Mouse (Mus musculus): ENCODE data around the gene Gm6367.
"Not testable (repeated sequence)": the region's sequence is repeated elsewhere in the genome, so short reads cannot be mapped to it uniquely, and the experiment has no call there.

Gm6367 gene

DNA sequence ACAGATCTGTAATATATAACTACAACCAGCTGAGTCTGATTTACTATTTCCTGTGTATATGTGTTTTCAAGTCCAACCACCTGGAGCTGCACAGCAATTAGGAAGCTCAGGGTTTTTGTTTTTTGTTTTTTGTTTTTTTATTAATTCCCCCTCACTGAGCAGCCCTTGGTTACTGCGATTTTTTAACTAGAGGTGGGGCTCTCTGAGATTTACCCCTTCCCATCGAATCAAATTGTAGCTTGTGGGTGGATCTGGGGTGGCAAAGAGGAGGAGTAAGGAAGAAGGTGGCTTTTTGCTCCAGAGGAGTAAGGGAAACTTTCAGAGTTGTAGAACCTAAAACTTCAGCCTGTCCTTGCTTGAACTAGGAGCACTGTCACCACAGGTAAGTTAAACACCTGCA lies at the start of gene Gm6367:
Gm6367 (plus strand) TSS at position 301 of the 400 bp plus-strand sequence.
- in situ Hi-C loops (cut with MboI; ENCODE audit: low sequenced_read_pairs): not testable (repeated sequence)

All from CH12F3 (cell line).